Mouse (Mus musculus) heart, postnatal 0 days (tissue): ENCODE measurements at regions not wholly inside any gene's neighbourhood (a gene's known extent, or its start where the extent isn't known, plus 50 kb on each side); places are given as distances from the start of the nearest gene placed in this dataset.

Source experiments
- CTCF ChIP-seq: IDR thresholded peaks from 2 replicates; pipeline ENCODE4 v1.5.1; 2016; ENCODE audit warnings: antibody characterized with exemption, control low read depth, low read depth
- EP300 ChIP-seq: IDR thresholded peaks from 2 replicates; pipeline ENCODE4 v1.6.1; 2016; ENCODE audit warnings: antibody characterized with exemption, low read depth

GRCm38 (mm10) chr11:57929506-57929905, 79.4 kb upstream of the Larp1 start:
- TF ChIP-seq CTCF (no peak), EP300 (no peak)
